Mouse (Mus musculus): ENCODE data around the gene Parp14.

DNA sequence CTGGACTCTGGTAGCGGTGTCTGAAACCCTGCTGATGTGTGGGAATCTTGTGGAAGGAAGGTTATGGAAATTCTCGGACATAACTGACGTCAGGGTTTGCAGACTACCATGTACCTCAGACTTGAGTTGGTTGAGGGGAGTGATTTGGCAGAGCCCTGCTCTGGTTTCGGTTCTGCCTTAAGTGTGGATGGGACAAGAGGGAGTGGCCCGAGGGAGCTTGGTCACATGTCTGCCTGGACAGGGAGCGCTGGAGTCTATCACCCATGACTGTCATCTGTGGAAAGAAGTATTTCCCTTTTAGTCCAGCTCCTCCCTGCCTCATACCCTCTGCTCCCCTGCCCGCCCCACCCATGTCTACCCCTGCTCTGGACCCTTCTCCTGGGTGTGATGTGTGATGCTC is 69.2 kb downstream of the Parp14 start:
- TF ChIP-seq CTCF (IDR thresholded peaks at IDR 0.05; ENCODE audit: low read depth, low read length) (no peak), POLR2A (IDR thresholded peaks at IDR 0.05; ENCODE audit: extremely low read depth, insufficient read depth, low read length) (no peak)

Data from liver, adult 2 months (tissue).